Mouse (Mus musculus) heart, adult 2 months (tissue): Measurements from ENCODE around the gene Srp68.

ENCODE experiments used
- CTCF ChIP-seq: fragments of 200-600 bp; IDR thresholded peaks from 2 replicates; pipeline ENCODE4 v1.8.1; 2022; ENCODE audit warnings: antibody characterized with exemption, mild to moderate bottlenecking, moderate library complexity
- EP300 ChIP-seq: fragments of 200-500 bp; IDR thresholded peaks from 2 replicates; pipeline ENCODE4 v1.6.1; 2011; ENCODE audit warnings: low read depth, low read length, control low read depth; ENCODE audit not compliant: insufficient read depth
- POLR2A ChIP-seq: fragments of 200-500 bp; IDR thresholded peaks from 2 replicates; pipeline ENCODE4 v1.6.1; 2011; ENCODE audit warnings: mild to moderate bottlenecking, low read depth, low read length, control low read depth; ENCODE audit not compliant: insufficient read depth

DNA sequence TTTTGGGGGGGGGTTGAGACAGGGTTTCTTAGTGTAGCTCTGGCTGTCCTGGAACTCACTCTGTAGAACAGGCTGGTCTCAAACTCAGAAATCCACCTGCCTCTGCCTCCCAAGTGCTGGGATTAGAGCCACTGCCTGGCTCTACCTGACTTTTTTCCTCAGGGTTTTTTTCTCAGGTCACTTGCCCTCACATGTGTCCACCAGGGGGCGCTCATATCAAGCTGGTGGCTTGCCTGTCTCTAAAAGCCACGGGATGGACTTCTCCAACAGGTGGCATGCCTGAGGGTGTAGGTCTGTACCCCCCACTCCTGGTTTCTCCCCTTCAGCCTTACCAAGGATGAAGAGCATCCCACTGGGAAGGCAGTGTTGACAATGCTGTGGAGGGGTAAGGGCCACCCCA lies 47.6 kb downstream of the Srp68 start:
- peak; percentile 91 for TF ChIP-seq CTCF
- TF ChIP-seq EP300, result 0 out of 2 replicates have a peak, but pooled peaks have one; percentile 19
- no peak for TF ChIP-seq POLR2A
